ENCODE assay signal across 8 mouse cellular contexts in genomic region chr12:21112453-21112857, GRCm38 (mm10).
DNase-seq lines count a peak whose midpoint lies in the region; ATAC-seq and TF ChIP-seq lines count a peak whose summit lies in the region.

No protein-coding gene starts in this region.

- no peaks in the 10 kb centered on the region for H3K27me3 ChIP-seq in C2C12 (ENCODE audit: control insufficient read depth, insufficient read depth, insufficient read length)
- peaks cover 27% of the 10 kb centered on the region for H3K27me3 ChIP-seq in erythroblast, embryonic 14.5 days (ENCODE audit: control insufficient read depth)
- H3K27me3 ChIP-seq in heart, embryonic 12.5 days (replicated peaks), result no peaks in the 10 kb centered on the region
- H3K27me3 ChIP-seq in kidney, embryonic 15.5 days, result no peaks in the 10 kb centered on the region
- H3K27me3 ChIP-seq in liver, embryonic 11.5 days (replicated peaks; ENCODE audit: control insufficient read depth, insufficient read depth, low read length), result no peaks in the 10 kb centered on the region
- no peaks in the 10 kb centered on the region for H3K27me3 ChIP-seq in midbrain, postnatal 0 days (ENCODE audit: insufficient read depth, low read length)
- H3K27me3 ChIP-seq in stomach, embryonic 16.5 days (ENCODE audit: control insufficient read depth, insufficient read depth, low read length), result no peaks in the 10 kb centered on the region

- no peaks in the 10 kb centered on the region for H3K9me3 ChIP-seq in erythroblast, embryonic 14.5 days (ENCODE audit: control insufficient read depth, low read length)
- no peaks in the 10 kb centered on the region for H3K9me3 ChIP-seq in heart, embryonic 12.5 days (replicated peaks)
- H3K9me3 ChIP-seq in kidney, embryonic 15.5 days (replicated peaks), result no peaks in the 10 kb centered on the region
- no peaks in the 10 kb centered on the region for H3K9me3 ChIP-seq in liver, embryonic 11.5 days (ENCODE audit: control insufficient read depth, low read length)
- no peaks in the 10 kb centered on the region for H3K9me3 ChIP-seq in midbrain, postnatal 0 days (ENCODE audit: low read length)
- no peaks in the 10 kb centered on the region for H3K9me3 ChIP-seq in stomach, embryonic 16.5 days (replicated peaks; ENCODE audit: control insufficient read depth, low read length)

- peak; percentile 92 for DNase-seq in brain, adult 2 months (ENCODE audit: low read depth, low spot score)
- peak; percentile 65 for DNase-seq in liver, embryonic 11.5 days (ENCODE audit: low spot score)
- DNase-seq in midbrain, postnatal 0 days (ENCODE audit: low spot score), result peak; percentile 87

- peaks cover 14% of the 10 kb centered on the region for H3K79me3 ChIP-seq in C2C12 (ENCODE audit: low read depth)

- no peaks in the 10 kb centered on the region for H3K36me3 ChIP-seq in C2C12 (ENCODE audit: control insufficient read depth, insufficient read depth)
- no peaks in the 10 kb centered on the region for H3K36me3 ChIP-seq in erythroblast, embryonic 14.5 days (ENCODE audit: control insufficient read depth)
- H3K36me3 ChIP-seq in heart, embryonic 12.5 days, result no peaks in the 10 kb centered on the region
- H3K36me3 ChIP-seq in kidney, embryonic 15.5 days, result no peaks in the 10 kb centered on the region
- H3K36me3 ChIP-seq in liver, embryonic 11.5 days (ENCODE audit: control insufficient read depth, insufficient read depth, low read length), result no peaks in the 10 kb centered on the region
- no peaks in the 10 kb centered on the region for H3K36me3 ChIP-seq in midbrain, postnatal 0 days (ENCODE audit: insufficient read depth, low read length)
- H3K36me3 ChIP-seq in stomach, embryonic 16.5 days (ENCODE audit: control insufficient read depth, insufficient read depth, low read length), result no peaks in the 10 kb centered on the region

- peaks cover 18% of the 10 kb centered on the region for H3K4me1 ChIP-seq in erythroblast, embryonic 14.5 days (ENCODE audit: control insufficient read depth)
- peaks cover 12% of the 10 kb centered on the region for H3K4me1 ChIP-seq in heart, embryonic 12.5 days (replicated peaks)
- peaks cover 9% of the 10 kb centered on the region for H3K4me1 ChIP-seq in kidney, embryonic 15.5 days
- H3K4me1 ChIP-seq in liver, embryonic 11.5 days (replicated peaks; ENCODE audit: control insufficient read depth, insufficient read depth, low read length), result no peaks in the 10 kb centered on the region; the same call in 1 of the 2 replicates
- H3K4me1 ChIP-seq in midbrain, postnatal 0 days (ENCODE audit: insufficient read depth, low read length), result no peaks in the 10 kb centered on the region
- H3K4me1 ChIP-seq in stomach, embryonic 16.5 days (ENCODE audit: control insufficient read depth, insufficient read depth, low read length), result no peaks in the 10 kb centered on the region

- no peak for ATAC-seq in heart, embryonic 12.5 days (ENCODE audit: insufficient number of reproducible peaks, low FRiP score)
- peak; percentile 58 for ATAC-seq in kidney, embryonic 15.5 days (replicated peaks; ENCODE audit: low FRiP score)
- ATAC-seq in liver, embryonic 11.5 days (replicated peaks; ENCODE audit: low FRiP score), result no peak
- peak; percentile 79 for ATAC-seq in midbrain, postnatal 0 days (ENCODE audit: low FRiP score)
- peak; percentile 53; the same call in 1 of the 2 replicates for ATAC-seq in stomach, embryonic 16.5 days (ENCODE audit: insufficient read depth, low FRiP score)

- H3ac ChIP-seq in C2C12 (ENCODE audit: control insufficient read depth, insufficient read length, low read depth), result peak overlapping the region; percentile 30

- peak overlapping the region; percentile 48 for H3K4me3 ChIP-seq in C2C12 (ENCODE audit: insufficient read depth, poor library complexity, severe bottlenecking)
- H3K4me3 ChIP-seq in erythroblast, embryonic 14.5 days (replicated peaks), result peak overlapping the region; percentile 63
- H3K4me3 ChIP-seq in heart, embryonic 12.5 days, result peak overlapping the region; percentile 90
- peak overlapping the region; percentile 87 for H3K4me3 ChIP-seq in kidney, embryonic 15.5 days (replicated peaks)
- peak overlapping the region; percentile 76 for H3K4me3 ChIP-seq in liver, embryonic 11.5 days (ENCODE audit: low read depth, low read length)
- H3K4me3 ChIP-seq in midbrain, postnatal 0 days (ENCODE audit: low read depth, low read length), result peak overlapping the region; percentile 75
- H3K4me3 ChIP-seq in stomach, embryonic 16.5 days (replicated peaks; ENCODE audit: low read length), result peak overlapping the region; percentile 72

- peak overlapping the region; percentile 75; the same call in 1 of the 2 replicates for H3K27ac ChIP-seq in heart, embryonic 12.5 days (ENCODE audit: poor library complexity, severe bottlenecking)
- peak overlapping the region; percentile 80 for H3K27ac ChIP-seq in kidney, embryonic 15.5 days
- no peak overlapping the region for H3K27ac ChIP-seq in liver, embryonic 11.5 days (ENCODE audit: low read depth, low read length)
- H3K27ac ChIP-seq in midbrain, postnatal 0 days (ENCODE audit: low read depth, low read length), result peak overlapping the region; percentile 77; the same call in 1 of the 2 replicates
- peak overlapping the region; percentile 62 for H3K27ac ChIP-seq in stomach, embryonic 16.5 days (ENCODE audit: low read length)

- peaks cover 27% of the 10 kb centered on the region for H3K79me2 ChIP-seq in C2C12 (ENCODE audit: control insufficient read depth, insufficient read depth)

- H3K4me2 ChIP-seq in heart, embryonic 12.5 days, result peak overlapping the region; percentile 85
- H3K4me2 ChIP-seq in kidney, embryonic 15.5 days, result peak overlapping the region; percentile 92
- peak overlapping the region; percentile 88 for H3K4me2 ChIP-seq in liver, embryonic 11.5 days
- H3K4me2 ChIP-seq in midbrain, postnatal 0 days (ENCODE audit: low read depth, low read length, poor library complexity, severe bottlenecking), result peak overlapping the region; percentile 60
- peak overlapping the region; percentile 88 for H3K4me2 ChIP-seq in stomach, embryonic 16.5 days (ENCODE audit: low read depth, low read length)

- TF ChIP-seq CTCF in C2C12 (IDR thresholded peaks at IDR 0.05; ENCODE audit: control insufficient read depth, insufficient read depth, insufficient read length), result peak; percentile 25
- peak; percentile 76 for TF ChIP-seq CTCF in midbrain, postnatal 0 days (IDR thresholded peaks at IDR 0.05)

- WGBS in heart, embryonic 12.5 days, result under 1% methylated on average over 17 of the region's 17 CpGs
- under 1% methylated on average over 17 of the region's 17 CpGs for WGBS in kidney, embryonic 15.5 days
- WGBS in liver, embryonic 11.5 days, result 1% methylated on average over 17 of the region's 17 CpGs
- WGBS in midbrain, postnatal 0 days, result 0% methylated on average over 17 of the region's 17 CpGs
- WGBS in stomach, embryonic 16.5 days, result under 1% methylated on average over 17 of the region's 17 CpGs

- peak overlapping the region; percentile 93 for H3K9ac ChIP-seq in heart, embryonic 12.5 days
- peak overlapping the region; percentile 81 for H3K9ac ChIP-seq in kidney, embryonic 15.5 days
- peak overlapping the region; percentile 74 for H3K9ac ChIP-seq in liver, embryonic 11.5 days (ENCODE audit: low read depth, low read length)
- H3K9ac ChIP-seq in midbrain, postnatal 0 days (replicated peaks; ENCODE audit: low read length, poor library complexity, severe bottlenecking), result peak overlapping the region; percentile 78
- peak overlapping the region; percentile 90 for H3K9ac ChIP-seq in stomach, embryonic 16.5 days (ENCODE audit: low read length)

TF ChIP-seq in C2C12, 6 proteins besides CTCF, POLR2A, EP300 and RAD21:
- TF ChIP-seq MYOG (IDR thresholded peaks at IDR 0.05; ENCODE audit: control insufficient read depth, extremely low read depth, insufficient read length), result no peak
- no peak for TF ChIP-seq MYOD1 (IDR thresholded peaks at IDR 0.05; ENCODE audit: control insufficient read depth, insufficient read length, low read depth)
- TF ChIP-seq FOSL1 (IDR thresholded peaks at IDR 0.05; ENCODE audit: insufficient read depth, low read length, poor library complexity, severe bottlenecking), result no peak
- TF ChIP-seq USF1 (IDR thresholded peaks at IDR 0.05; ENCODE audit: low read depth), result no peak
- TF ChIP-seq CEBPB (IDR thresholded peaks at IDR 0.05; ENCODE audit: low read depth), result no peak
- no peak for TF ChIP-seq MAX (IDR thresholded peaks at IDR 0.05)
TF ChIP-seq in C2C12: peak in this region for 0.

Comparison
In these comparisons a context has a peak if more than half of its experiments do, and no peak if none do; other contexts are left out.
1. ATAC-seq: peak in kidney, embryonic 15.5 days (single experiment), midbrain, postnatal 0 days (single experiment) and stomach, embryonic 16.5 days (single experiment); none in heart, embryonic 12.5 days (single experiment) and liver, embryonic 11.5 days (single experiment).
2. Peak in every context shown above with its lines, with median percentiles within 50 percentile points of each other: H3K4me3 ChIP-seq, DNase-seq, H3K4me2 ChIP-seq and H3K9ac ChIP-seq.